Mouse (Mus musculus): ENCODE data around the gene Hsph1. TPM values are rescaled to one million over a fixed set of nuclear protein-coding genes. Genes with fewer than 3 reads are reported as not detected.

The Hsph1 gene
- total RNA-seq, 2 experiments from 2014 or later, result 20.9 to 39.2 TPM

- no peak for DNase-seq (ENCODE audit: low spot score in 2 of 2)
Observed at GRCm38 (mm10) chr5:149642783-149643509, 6.8 kb upstream of the Hsph1 start.

- no peak for DNase-seq (ENCODE audit: low spot score in 2 of 2)
Observed at GRCm38 (mm10) chr5:149642366-149642765, 6.2 kb upstream of the Hsph1 start.

- no peak for DNase-seq (ENCODE audit: low spot score in 2 of 2)
Observed at GRCm38 (mm10) chr5:149641277-149641892, 5.2 kb upstream of the Hsph1 start.

- no peak for DNase-seq (ENCODE audit: low spot score in 2 of 2)
Observed at GRCm38 (mm10) chr5:149637306-149637705, 1.1 kb upstream of the Hsph1 start.

- peak in 1 of 2 experiments; percentile 16 for DNase-seq (ENCODE audit: low spot score in 2 of 2)
Observed at GRCm38 (mm10) chr5:149635556-149635955, 620 bp downstream of the Hsph1 start.

GRCm38 (mm10) chr5:149634409-149635035 lies 1.7 kb downstream of the Hsph1 start:
- DNase-seq (ENCODE audit: low spot score in 2 of 2), result no peak

- no peak for DNase-seq (ENCODE audit: low spot score in 2 of 2)
Observed at GRCm38 (mm10) chr5:149625547-149625946, 10.6 kb downstream of the Hsph1 start.

GRCm38 (mm10) chr5:149623815-149624675 lies 12.1 kb downstream of the Hsph1 start:
- DNase-seq (ENCODE audit: low spot score in 2 of 2), result no peak

- no peak for DNase-seq (ENCODE audit: low spot score in 2 of 2)
Observed at GRCm38 (mm10) chr5:149622644-149623043, 13.5 kb downstream of the Hsph1 start.

GRCm38 (mm10) chr5:149622152-149622551 lies 14.0 kb downstream of the Hsph1 start:
- no peak for DNase-seq (ENCODE audit: low spot score in 2 of 2)

GRCm38 (mm10) chr5:149617776-149618425 lies 18.3 kb downstream of the Hsph1 start:
- DNase-seq (ENCODE audit: low spot score in 2 of 2), result no peak

- no peak for DNase-seq (ENCODE audit: low spot score in 2 of 2)
Observed at GRCm38 (mm10) chr5:149616817-149617216, 19.4 kb downstream of the Hsph1 start.

GRCm38 (mm10) chr5:149616138-149616537 lies 20.0 kb downstream of the Hsph1 start:
- DNase-seq (ENCODE audit: low spot score in 2 of 2), result no peak

- no peak for DNase-seq (ENCODE audit: low spot score in 2 of 2)
Observed at GRCm38 (mm10) chr5:149612740-149613139, 23.4 kb downstream of the Hsph1 start.

- DNase-seq (ENCODE audit: low spot score in 2 of 2), result no peak
Observed at GRCm38 (mm10) chr5:149612165-149612518, 24.0 kb downstream of the Hsph1 start.

GRCm38 (mm10) chr5:149611476-149612164 lies 24.6 kb downstream of the Hsph1 start:
- DNase-seq (ENCODE audit: low spot score in 2 of 2), result no peak

GRCm38 (mm10) chr5:149607083-149607720 lies 29.0 kb downstream of the Hsph1 start:
- no peak for DNase-seq (ENCODE audit: low spot score in 2 of 2)

GRCm38 (mm10) chr5:149603241-149603640 lies 32.9 kb downstream of the Hsph1 start:
- DNase-seq (ENCODE audit: low spot score in 2 of 2), result no peak

- no peak for DNase-seq (ENCODE audit: low spot score in 2 of 2)
Observed at GRCm38 (mm10) chr5:149601996-149602395, 34.2 kb downstream of the Hsph1 start.

GRCm38 (mm10) chr5:149597351-149597750 lies 38.8 kb downstream of the Hsph1 start:
- no peak for DNase-seq (ENCODE audit: low spot score in 2 of 2)

All from adrenal gland, postnatal 4 days (tissue).